Mouse (Mus musculus): ENCODE results near the gene Pglyrp1.
"Not testable (repeated sequence)": the region's sequence is repeated elsewhere in the genome, so short reads cannot be mapped to it uniquely, and the experiment has no call there.

Gene Pglyrp1

DNA sequence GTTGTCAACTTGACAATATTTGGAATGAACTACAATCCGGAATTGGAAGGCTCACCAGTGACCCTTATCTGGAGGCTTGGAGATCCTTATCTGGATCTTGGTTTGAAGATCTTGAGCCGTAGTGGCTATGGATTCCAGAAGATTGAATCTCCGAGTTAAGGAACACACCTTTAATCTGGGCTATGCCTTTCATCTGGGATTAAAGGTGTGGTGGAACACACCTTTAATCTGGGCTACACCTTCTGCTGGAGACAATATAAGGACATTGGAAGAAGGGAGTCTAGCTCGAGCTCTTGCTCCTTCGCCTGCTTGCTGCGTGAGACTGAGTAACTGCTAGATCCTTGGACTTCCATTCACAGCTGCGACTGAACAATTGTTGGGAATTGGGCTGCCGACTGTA is at the start of gene Pglyrp1:
Gene Pglyrp1 (plus strand): TSS at position 301 of the 400 bp plus-strand sequence.
- DNase-seq (ENCODE audit: low read depth): not testable (repeated sequence)

DNA sequence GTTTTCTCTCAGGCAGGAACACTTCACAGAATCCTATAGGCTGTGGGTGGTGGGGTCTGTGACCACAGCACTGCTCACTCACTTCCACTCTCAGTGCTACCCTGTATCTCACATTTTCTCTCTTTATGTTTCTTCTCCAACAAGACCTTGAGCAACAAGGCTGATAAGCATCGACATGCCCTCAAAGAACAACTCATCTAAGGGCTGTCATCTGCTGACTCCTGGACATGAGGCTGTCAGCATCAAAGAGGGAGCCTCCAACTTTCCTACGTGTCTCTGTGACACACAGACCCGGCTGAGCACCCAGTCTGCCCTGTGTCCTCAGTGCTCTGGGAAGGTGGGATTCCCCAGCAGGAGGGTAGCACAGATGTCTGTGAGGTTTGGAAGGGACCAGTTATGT is 49.6 kb upstream of the Pglyrp1 start, which contains the start of gene Psg17:
Gene Psg17 (minus strand): TSS at position 101 of the 400 bp plus-strand sequence.
- DNase-seq (ENCODE audit: low read depth): no peak

GRCm38 (mm10) chr7:18827792-18828546 is 43.2 kb upstream of the Pglyrp1 start:
- DNase-seq (ENCODE audit: low read depth): no peak

GRCm38 (mm10) chr7:18828592-18828991 is 42.5 kb upstream of the Pglyrp1 start:
- DNase-seq (ENCODE audit: low read depth): no peak

DNA sequence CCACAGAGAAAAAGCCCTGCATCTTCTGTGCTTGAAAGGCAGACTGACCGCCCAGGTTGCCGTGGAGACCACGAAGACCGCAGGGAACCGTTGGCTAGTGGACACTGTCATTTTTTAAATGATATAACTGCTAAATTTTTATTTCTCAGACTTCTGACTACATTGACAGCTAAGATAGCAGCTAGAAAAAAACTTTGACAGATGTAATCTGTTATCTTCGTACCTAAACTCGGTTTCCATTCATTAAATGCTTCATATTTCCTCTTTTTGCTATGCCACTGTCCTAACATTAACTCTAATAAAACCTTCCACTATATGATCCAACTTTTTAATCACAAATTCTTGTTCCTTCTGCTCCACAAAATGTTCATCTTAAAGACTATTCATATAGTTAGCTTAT is 41.6 kb upstream of the Pglyrp1 start:
- DNase-seq (ENCODE audit: low read depth): no peak

DNA sequence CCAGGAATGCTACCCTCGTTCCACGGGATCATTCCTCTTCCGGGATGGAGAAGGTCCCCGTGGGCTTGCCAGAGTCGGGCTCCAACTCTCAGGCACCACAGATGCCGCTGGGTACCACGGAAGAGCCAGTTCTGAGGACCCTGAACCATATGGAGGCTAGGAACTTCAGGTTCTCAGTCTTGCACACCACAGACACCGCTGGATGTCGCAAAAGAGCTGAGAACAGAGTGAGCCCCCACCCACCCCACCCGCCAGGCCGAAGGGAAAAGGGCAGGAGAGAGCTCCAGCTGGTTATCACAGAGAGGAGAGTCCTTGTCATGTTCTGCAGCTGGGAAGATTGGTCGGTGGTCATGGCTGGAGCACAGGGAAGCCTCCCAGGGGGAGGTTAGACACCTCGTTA is 38.8 kb upstream of the Pglyrp1 start:
- no peak for DNase-seq (ENCODE audit: low read depth)

DNA sequence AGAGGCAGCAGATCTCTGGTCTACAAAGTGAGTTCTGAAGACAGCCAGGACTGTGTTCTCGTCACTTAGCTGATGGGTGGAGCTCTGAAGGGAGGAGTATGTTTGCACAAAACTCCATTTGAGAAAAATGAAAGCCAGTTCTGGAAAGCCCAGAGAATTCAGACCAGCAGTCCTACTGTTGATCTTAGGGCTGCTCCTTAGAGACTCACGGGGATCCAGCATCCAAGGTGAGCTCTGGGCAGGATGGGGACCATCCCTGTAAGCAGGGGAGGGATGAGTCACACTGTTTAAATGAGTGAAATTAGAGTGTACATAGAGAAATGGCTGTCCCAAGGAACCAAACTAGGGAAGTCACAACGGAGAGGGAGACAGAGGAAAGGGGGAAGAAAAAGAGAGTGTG is 31.3 kb upstream of the Pglyrp1 start, which contains the start of gene Mill2:
Gene Mill2 (plus strand): TSS at position 102 of the 400 bp plus-strand sequence.
- DNase-seq (ENCODE audit: low read depth): no peak

- DNase-seq (ENCODE audit: low read depth): peak; percentile 33
These were observed 30.6 kb upstream of the Pglyrp1 start for GRCm38 (mm10) chr7:18840386-18841173.

GRCm38 (mm10) chr7:18841174-18841567 is 30.0 kb upstream of the Pglyrp1 start:
- no peak for DNase-seq (ENCODE audit: low read depth)

GRCm38 (mm10) chr7:18844811-18845210 is 26.3 kb upstream of the Pglyrp1 start:
- no peak for DNase-seq (ENCODE audit: low read depth)

GRCm38 (mm10) chr7:18848395-18848794 is 22.7 kb upstream of the Pglyrp1 start:
- no peak for DNase-seq (ENCODE audit: low read depth)

- DNase-seq (ENCODE audit: low read depth): no peak
These were observed 12.7 kb upstream of the Pglyrp1 start for GRCm38 (mm10) chr7:18858310-18858916.

GRCm38 (mm10) chr7:18862801-18863200 is 8.3 kb upstream of the Pglyrp1 start:
- no peak for DNase-seq (ENCODE audit: low read depth)

GRCm38 (mm10) chr7:18868491-18868890 is 2.6 kb upstream of the Pglyrp1 start:
- DNase-seq (ENCODE audit: low read depth): no peak

- no peak for DNase-seq (ENCODE audit: low read depth)
These were observed 1.1 kb downstream of the Pglyrp1 start for GRCm38 (mm10) chr7:18872014-18872802.

- DNase-seq (ENCODE audit: low read depth): no peak
These were observed 1.7 kb downstream of the Pglyrp1 start for GRCm38 (mm10) chr7:18872816-18873215.

- DNase-seq (ENCODE audit: low read depth): peak; percentile 56
These were observed 2.1 kb downstream of the Pglyrp1 start for GRCm38 (mm10) chr7:18873253-18873652.

DNA sequence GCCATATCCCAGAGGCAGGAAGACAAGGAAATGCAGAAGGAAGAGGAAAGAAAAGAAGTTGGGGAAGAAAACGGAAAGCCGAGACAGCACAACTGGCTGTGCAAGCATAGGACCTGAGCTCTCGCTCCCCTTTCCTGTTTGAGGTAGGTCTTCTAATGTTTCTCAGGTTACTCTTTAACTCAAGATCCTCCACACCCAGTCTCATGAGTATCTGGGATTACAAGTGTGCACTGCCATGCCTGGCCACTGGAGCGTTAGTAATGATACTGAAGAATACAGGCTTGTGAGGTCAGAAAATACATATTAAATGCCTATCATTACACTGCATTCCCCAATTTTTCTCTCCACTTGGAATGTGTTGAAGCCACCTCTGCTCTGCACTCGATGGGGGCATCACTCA is 4.2 kb downstream of the Pglyrp1 start:
- DNase-seq (ENCODE audit: low read depth): no peak

- DNase-seq (ENCODE audit: low read depth): no peak
These were observed 7.6 kb downstream of the Pglyrp1 start for GRCm38 (mm10) chr7:18878691-18879090.

DNA sequence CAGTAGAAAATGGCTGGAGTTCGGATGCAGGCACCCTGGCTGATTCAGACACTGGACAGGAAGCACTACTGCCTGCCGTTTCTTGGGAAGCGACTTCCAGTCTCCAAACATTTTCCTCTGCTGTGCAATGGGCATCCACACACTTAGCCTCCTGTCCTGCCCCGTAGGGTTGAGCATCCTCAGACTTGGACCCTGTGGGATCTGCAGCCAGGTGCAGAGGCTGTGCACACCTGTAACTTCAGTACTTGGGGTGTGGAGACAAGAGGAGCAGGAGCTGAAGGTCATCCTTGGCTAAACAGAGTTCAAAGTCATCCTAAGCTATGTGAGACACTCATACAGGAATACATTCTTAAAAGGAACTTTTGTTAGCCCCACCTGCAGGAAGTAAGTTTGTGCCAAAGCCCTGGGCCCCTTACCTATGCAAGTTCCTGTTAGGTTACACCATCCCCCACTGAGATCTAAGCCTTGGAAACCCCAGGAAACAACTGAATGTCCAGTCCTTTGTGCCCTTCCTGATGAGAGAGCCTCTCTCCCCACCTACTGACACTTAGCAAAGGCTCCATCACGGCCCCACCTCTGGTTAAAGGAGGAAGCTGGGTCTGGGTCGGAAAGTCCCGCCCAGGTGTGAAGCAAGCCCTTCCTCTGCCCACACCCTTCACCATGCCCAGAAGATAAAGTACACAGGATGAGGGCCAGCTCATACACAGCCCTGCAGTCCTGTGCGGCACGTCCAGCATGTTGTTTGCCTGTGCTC is 13.0 kb downstream of the Pglyrp1 start:
- no peak for DNase-seq (ENCODE audit: low read depth)
